ENCODE assay signal across 8 mouse cellular contexts in the genomic region with DNA sequence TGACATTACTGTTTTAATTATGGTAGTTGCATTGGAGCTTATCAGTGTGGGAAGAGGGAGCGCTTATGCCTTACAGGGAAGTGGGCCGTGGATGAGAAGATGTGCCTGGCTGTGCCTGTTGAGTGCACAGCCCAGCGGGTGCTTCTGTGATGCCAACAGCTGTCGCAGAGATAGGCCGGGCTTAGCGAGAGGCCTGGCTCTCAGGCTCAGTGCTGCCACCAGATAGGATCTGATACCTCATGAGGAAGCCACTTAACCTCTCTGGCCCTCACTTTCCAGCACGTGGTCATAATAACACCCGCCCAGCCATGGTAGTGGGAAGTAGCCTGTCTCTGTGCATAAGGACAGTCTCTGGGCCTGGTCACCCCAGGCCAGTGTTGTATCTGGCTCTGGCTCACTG. TPM values are rescaled to one million over a fixed set of nuclear protein-coding genes. Genes with fewer than 3 reads are reported as not detected.
DNase-seq lines count a peak whose midpoint lies in the region; ATAC-seq and TF ChIP-seq lines count a peak whose summit lies in the region.

No protein-coding gene starts in this region.

- ATAC-seq in erythroid progenitor cell, adult 5-6 weeks (replicated peaks; ENCODE audit: low FRiP score, poor library complexity, severe bottlenecking): peak; percentile 83
- ATAC-seq in midbrain, postnatal 0 days (ENCODE audit: low FRiP score): no peak

- H3K4me1 ChIP-seq in liver, adult 2 months (ENCODE audit: control insufficient read depth, insufficient read depth, low read length): peaks cover 33% of the 10 kb centered on the region
- peaks cover 26% of the 10 kb centered on the region for H3K4me1 ChIP-seq in olfactory bulb, adult 2 months (ENCODE audit: control insufficient read depth, insufficient read depth, low read length)
- H3K4me1 ChIP-seq in midbrain, postnatal 0 days (ENCODE audit: insufficient read depth, low read length): no peaks in the 10 kb centered on the region

- H3K27ac ChIP-seq in liver, adult 2 months (replicated peaks; ENCODE audit: insufficient read depth, low read depth, low read length): peak overlapping the region; percentile 79
- H3K27ac ChIP-seq in olfactory bulb, adult 2 months (ENCODE audit: insufficient read depth, low read depth, low read length): peak overlapping the region; percentile 84
- no peak overlapping the region for H3K27ac ChIP-seq in midbrain, postnatal 0 days (ENCODE audit: low read depth, low read length)

- H3K9ac ChIP-seq in liver, adult 2 months (ENCODE audit: low read depth, low read length): peak overlapping the region; percentile 21; the same call in 1 of the 2 replicates
- H3K9ac ChIP-seq in midbrain, postnatal 0 days (replicated peaks; ENCODE audit: low read length, poor library complexity, severe bottlenecking): no peak overlapping the region

- no peaks in the 10 kb centered on the region for H3K36me3 ChIP-seq in liver, adult 2 months (ENCODE audit: control insufficient read depth, insufficient read depth, low read length)
- H3K36me3 ChIP-seq in midbrain, postnatal 0 days (ENCODE audit: insufficient read depth, low read length): no peaks in the 10 kb centered on the region

- TF ChIP-seq CTCF in liver, adult 2 months (IDR thresholded peaks at IDR 0.05; ENCODE audit: low read depth, low read length): no peak
- TF ChIP-seq CTCF in olfactory bulb, adult 2 months (IDR thresholded peaks at IDR 0.05; ENCODE audit: insufficient read depth, low read depth, low read length): no peak
- no peak for TF ChIP-seq CTCF in midbrain, postnatal 0 days (IDR thresholded peaks at IDR 0.05)

- H3K27me3 ChIP-seq in liver, adult 2 months (ENCODE audit: control insufficient read depth, insufficient read depth, low read length): no peaks in the 10 kb centered on the region
- no peaks in the 10 kb centered on the region for H3K27me3 ChIP-seq in midbrain, postnatal 0 days (ENCODE audit: insufficient read depth, low read length)

- no peak for TF ChIP-seq POLR2A in liver, adult 2 months (IDR thresholded peaks at IDR 0.05; ENCODE audit: extremely low read depth, insufficient read depth, low read length)
- no peak for TF ChIP-seq POLR2A in olfactory bulb, adult 2 months (IDR thresholded peaks at IDR 0.05; ENCODE audit: insufficient read depth, low read depth, low read length)

- DNase-seq in layer of hippocampus, adult 9-11 months: peak; percentile 69
- DNase-seq in layer of hippocampus, adult 9-10 months (ENCODE audit: low spot score): no peak
- DNase-seq in liver, adult 2 months (ENCODE audit: extremely low read depth, low read depth, low spot score): peak; percentile 51
- no peak for DNase-seq in testis, postnatal 10 days (ENCODE audit: low spot score)
- no peak for DNase-seq in thymus, postnatal 25 days
- no peak for DNase-seq in midbrain, postnatal 0 days (ENCODE audit: low spot score)

- 47% methylated on average over 8 of the region's 8 CpGs for WGBS in liver, adult 2 months
- 49% methylated on average over 8 of the region's 8 CpGs for WGBS in olfactory bulb, adult 2 months
- WGBS in midbrain, postnatal 0 days: 63% methylated on average over 8 of the region's 8 CpGs

- H3K79me2 ChIP-seq in liver, adult 2 months (ENCODE audit: control insufficient read depth, insufficient read depth, low read length): peaks cover 36% of the 10 kb centered on the region

- H3K9me3 ChIP-seq in midbrain, postnatal 0 days (ENCODE audit: low read length): no peaks in the 10 kb centered on the region

- H3K4me3 ChIP-seq in liver, adult 2 months (ENCODE audit: insufficient read depth, low read depth, low read length): no peak overlapping the region
- H3K4me3 ChIP-seq in olfactory bulb, adult 2 months (ENCODE audit: insufficient read depth, low read depth, low read length): no peak overlapping the region
- no peak overlapping the region for H3K4me3 ChIP-seq in midbrain, postnatal 0 days (ENCODE audit: low read depth, low read length)

- no peak overlapping the region for H3K4me2 ChIP-seq in midbrain, postnatal 0 days (ENCODE audit: low read depth, low read length, poor library complexity, severe bottlenecking)

RNA-seq across cellular contexts. Expression of a gene that starts 33.0 kb away (rescaled TPM):
- 16.3 and 16.6 TPM in 2 replicates for total RNA-seq in erythroid progenitor cell, adult 5-6 weeks (2015; ENCODE audit: low replicate concordance)
- 11.0 and 18.5 TPM in 2 replicates for total RNA-seq in erythroid progenitor cell, adult 5-6 weeks (2017; ENCODE audit: low replicate concordance)
- total RNA-seq in liver, adult 2 months (2014; rRNA removed): 16.0 and 27.0 TPM in 2 replicates
- polyA plus RNA-seq in liver, adult 2 months (2012; rRNA removed): 12.1 and 12.5 TPM in 2 replicates
- 43.4 TPM in 1 of 2 replicates, not detected in the other for polyA plus RNA-seq in olfactory bulb, adult 2 months (2012; ENCODE audit: insufficient read depth, insufficient read length, low replicate concordance, missing spikeins)
- total RNA-seq in midbrain, postnatal 0 days (2014; rRNA removed): 22.8 and 33.5 TPM in 2 replicates
- 5.4 and 6.1 TPM in 2 replicates for polyA plus RNA-seq in midbrain, postnatal 0 days (2015; fragmentation: Nextera tagmentation; extraction: Ambion mirVana)

Comparison
In these comparisons a context has a peak if more than half of its experiments do, and no peak if none do; other contexts are left out.
1. DNase-seq: peak in layer of hippocampus, adult 9-11 months (single experiment) and liver, adult 2 months (single experiment); none in layer of hippocampus, adult 9-10 months (single experiment), testis, postnatal 10 days (single experiment), thymus, postnatal 25 days (single experiment) and midbrain, postnatal 0 days (single experiment).